Comparison of ENCODE assay signal across 19 mouse cellular contexts in genomic region chr17:70334171-70334570, GRCm38 (mm10).
DNase-seq lines count a peak whose midpoint lies in the region; ATAC-seq lines count a peak whose summit lies in the region.
"Had no signal": no experiment of that assay in that cellular context is flagged by ENCODE, and none has a peak within 500 bp of the region (broad histone marks: within the 10 kb centered on the region; RNA-seq: fewer than 3 reads in every experiment).

No protein-coding gene starts in this region.

- no peak overlapping the region for H3K9ac ChIP-seq in hindbrain, embryonic 16.5 days (ENCODE audit: low read depth, low read length)
- H3K9ac ChIP-seq in hindbrain, embryonic 12.5 days, result no peak overlapping the region
- no peak overlapping the region for H3K9ac ChIP-seq in embryonic facial prominence, embryonic 14.5 days (ENCODE audit: low read depth, low read length)
- H3K9ac ChIP-seq in kidney, embryonic 14.5 days (ENCODE audit: low read depth, low read length), result no peak overlapping the region
- H3K9ac ChIP-seq: hindbrain, embryonic 14.5 days; limb, embryonic 15.5 days had no signal

- H3K9me3 ChIP-seq in hindbrain, embryonic 16.5 days (ENCODE audit: control insufficient read depth, low read length), result no peaks in the 10 kb centered on the region
- H3K9me3 ChIP-seq in hindbrain, embryonic 12.5 days (replicated peaks), result no peaks in the 10 kb centered on the region
- no peaks in the 10 kb centered on the region for H3K9me3 ChIP-seq in embryonic facial prominence, embryonic 14.5 days (ENCODE audit: control insufficient read depth, low read length)
- H3K9me3 ChIP-seq in kidney, embryonic 14.5 days (ENCODE audit: control insufficient read depth, low read length), result no peaks in the 10 kb centered on the region
- H3K9me3 ChIP-seq: limb, embryonic 15.5 days had no signal

- peak; percentile 80 for ATAC-seq in hindbrain, embryonic 16.5 days
- ATAC-seq in hindbrain, embryonic 12.5 days (ENCODE audit: low FRiP score), result no peak
- ATAC-seq in embryonic facial prominence, embryonic 14.5 days (ENCODE audit: low read depth), result no peak
- ATAC-seq in kidney, embryonic 14.5 days (ENCODE audit: low FRiP score, low TSS enrichment), result no peak

- H3K4me3 ChIP-seq in hindbrain, embryonic 16.5 days (ENCODE audit: low read length), result no peak overlapping the region
- H3K4me3 ChIP-seq in hindbrain, embryonic 12.5 days, result no peak overlapping the region
- no peak overlapping the region for H3K4me3 ChIP-seq in embryonic facial prominence, embryonic 14.5 days (ENCODE audit: low read depth, low read length)
- no peak overlapping the region for H3K4me3 ChIP-seq in kidney, embryonic 14.5 days (ENCODE audit: low read length)
- H3K4me3 ChIP-seq: heart, adult 2 months; limb, embryonic 15.5 days had no signal

- no peak overlapping the region for H3K27ac ChIP-seq in hindbrain, embryonic 16.5 days (ENCODE audit: low read depth, low read length)
- no peak overlapping the region for H3K27ac ChIP-seq in hindbrain, embryonic 12.5 days
- H3K27ac ChIP-seq in embryonic facial prominence, embryonic 14.5 days (replicated peaks; ENCODE audit: low read depth, low read length), result no peak overlapping the region
- no peak overlapping the region for H3K27ac ChIP-seq in kidney, embryonic 14.5 days (ENCODE audit: low read depth, low read length)
- H3K27ac ChIP-seq: heart, adult 2 months; hindbrain, embryonic 14.5 days; limb, embryonic 15.5 days had no signal

- DNase-seq in right cerebral cortex, postnatal 10 days (ENCODE audit: low spot score in 2 of 2), result peak; percentile 30 to 55
- DNase-seq in right cerebral cortex, postnatal 14 days, result no peak
- peak; percentile 16 for DNase-seq in embryonic facial prominence, embryonic 14.5 days (ENCODE audit: low spot score)
- peak; percentile 48 for DNase-seq in retina, postnatal 1 day
- DNase-seq in kidney, adult 11 months, result no peak
- DNase-seq: adrenal gland, adult 8-10 months; heart, adult 2 months; kidney, adult 2 months; kidney, postnatal 36 days; lung, adult 18-20 months; lung, postnatal 36 days; thymus, postnatal 36 days had no signal

- no peak overlapping the region for H3K4me2 ChIP-seq in hindbrain, embryonic 16.5 days (ENCODE audit: low read length)
- H3K4me2 ChIP-seq in hindbrain, embryonic 12.5 days (replicated peaks), result no peak overlapping the region
- H3K4me2 ChIP-seq in embryonic facial prominence, embryonic 14.5 days (ENCODE audit: low read depth, low read length), result no peak overlapping the region
- H3K4me2 ChIP-seq in kidney, embryonic 14.5 days (replicated peaks; ENCODE audit: low read depth, low read length), result no peak overlapping the region
- H3K4me2 ChIP-seq: hindbrain, embryonic 14.5 days; limb, embryonic 15.5 days; midbrain, embryonic 11.5 days had no signal

- WGBS in hindbrain, embryonic 16.5 days, result 34% methylated on average over 3 of the region's 3 CpGs
- 65% methylated on average over 3 of the region's 3 CpGs for WGBS in hindbrain, embryonic 12.5 days
- 24% methylated on average over 3 of the region's 3 CpGs for WGBS in embryonic facial prominence, embryonic 14.5 days
- WGBS in kidney, embryonic 14.5 days, result 32% methylated on average over 3 of the region's 3 CpGs

- H3K27me3 ChIP-seq in hindbrain, embryonic 16.5 days (replicated peaks; ENCODE audit: control insufficient read depth, insufficient read depth, low read length), result no peaks in the 10 kb centered on the region
- H3K27me3 ChIP-seq in hindbrain, embryonic 12.5 days, result no peaks in the 10 kb centered on the region
- no peaks in the 10 kb centered on the region for H3K27me3 ChIP-seq in embryonic facial prominence, embryonic 14.5 days (replicated peaks; ENCODE audit: control insufficient read depth, insufficient read depth, low read length)
- H3K27me3 ChIP-seq in kidney, embryonic 14.5 days (ENCODE audit: control insufficient read depth, insufficient read depth, low read length), result no peaks in the 10 kb centered on the region
- H3K27me3 ChIP-seq: limb, embryonic 15.5 days had no signal

- H3K4me1 ChIP-seq in hindbrain, embryonic 16.5 days (ENCODE audit: control insufficient read depth, insufficient read depth, low read depth, low read length), result no peaks in the 10 kb centered on the region
- H3K4me1 ChIP-seq in hindbrain, embryonic 12.5 days, result no peaks in the 10 kb centered on the region
- H3K4me1 ChIP-seq in embryonic facial prominence, embryonic 14.5 days (ENCODE audit: control insufficient read depth, insufficient read depth, low read length), result 0 out of 2 replicates have a peak, but pooled peaks cover 2% of the 10 kb centered on the region
- no peaks in the 10 kb centered on the region for H3K4me1 ChIP-seq in kidney, embryonic 14.5 days (ENCODE audit: control insufficient read depth, insufficient read depth, low read length)
- H3K4me1 ChIP-seq: limb, embryonic 15.5 days had no signal

- no peaks in the 10 kb centered on the region for H3K36me3 ChIP-seq in hindbrain, embryonic 16.5 days (ENCODE audit: control insufficient read depth, insufficient read depth, low read length)
- H3K36me3 ChIP-seq in hindbrain, embryonic 12.5 days, result no peaks in the 10 kb centered on the region
- no peaks in the 10 kb centered on the region for H3K36me3 ChIP-seq in embryonic facial prominence, embryonic 14.5 days (ENCODE audit: control insufficient read depth, insufficient read depth, low read length)
- no peaks in the 10 kb centered on the region for H3K36me3 ChIP-seq in kidney, embryonic 14.5 days (ENCODE audit: control insufficient read depth, insufficient read depth, low read length)
- H3K36me3 ChIP-seq: G1E; limb, embryonic 15.5 days had no signal

Comparison
In these comparisons a context has a peak if more than half of its experiments do, and no peak if none do; other contexts are left out.
1. DNase-seq: peak in right cerebral cortex, postnatal 10 days (2 of 2), embryonic facial prominence, embryonic 14.5 days (single experiment) and retina, postnatal 1 day (single experiment); none in right cerebral cortex, postnatal 14 days (single experiment) and kidney, adult 11 months (single experiment).